Mouse (Mus musculus): ENCODE results near the gene 0610010F05Rik. TPM values are rescaled to one million over a fixed set of nuclear protein-coding genes. Genes with fewer than 3 reads are reported as not detected.

The 0610010F05Rik gene
- polyA plus RNA-seq, 1 experiment, result 3.1 TPM

DNA sequence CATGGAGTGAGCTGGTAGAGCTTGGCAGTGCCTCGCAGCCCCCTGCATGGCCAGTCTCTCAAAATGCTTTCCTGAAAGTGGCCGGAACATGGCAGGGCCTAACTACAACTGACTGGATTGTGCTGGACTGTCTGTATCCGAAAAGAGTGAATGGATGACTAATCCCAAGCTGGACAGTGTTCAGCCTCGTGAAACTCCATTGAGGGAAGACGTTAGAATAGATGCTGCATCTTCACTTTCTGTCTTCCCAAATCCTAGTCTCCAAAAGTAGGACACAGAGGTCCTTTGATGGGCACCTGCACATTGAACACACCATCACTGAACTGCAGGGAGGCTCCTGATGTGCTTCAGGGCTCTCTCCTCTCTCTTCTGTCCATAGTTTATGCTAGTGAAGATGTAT lies 42.7 kb upstream of the 0610010F05Rik start:
- H3K4me3 ChIP-seq, result no peak overlapping the region
- no peak overlapping the region for H3ac ChIP-seq (ENCODE audit: control insufficient read depth, insufficient read length)
- no peaks in the 10 kb centered on the region for H3K79me2 ChIP-seq (ENCODE audit: control insufficient read depth, insufficient read depth)
- no peak for TF ChIP-seq E2F4 (IDR thresholded peaks at IDR 0.05; ENCODE audit: insufficient read depth)
- TF ChIP-seq CEBPB (IDR thresholded peaks at IDR 0.05; ENCODE audit: insufficient read depth, poor library complexity, severe bottlenecking), result no peak
- no peak for TF ChIP-seq REST (IDR thresholded peaks at IDR 0.05; ENCODE audit: insufficient read depth, insufficient read length)
- TF ChIP-seq MYOG (IDR thresholded peaks at IDR 0.05; ENCODE audit: control insufficient read depth in 1 of 3, insufficient read depth in 1 of 3, insufficient read length in 2 of 3, low read depth in 2 of 3), result no peak
- TF ChIP-seq MYOD1 (IDR thresholded peaks at IDR 0.05; ENCODE audit: control insufficient read depth in 1 of 3, insufficient read length in 2 of 3, low read depth in 2 of 3), result no peak
- TF ChIP-seq TCF3 (IDR thresholded peaks at IDR 0.05; ENCODE audit: insufficient read length, low read depth), result no peak
- no peak for TF ChIP-seq SRF (IDR thresholded peaks at IDR 0.05; ENCODE audit: control insufficient read depth, insufficient read length, low read depth)
- no peak for TF ChIP-seq POLR2A (IDR thresholded peaks at IDR 0.05; ENCODE audit: insufficient read length, low read depth)
- TF ChIP-seq MAX (IDR thresholded peaks at IDR 0.05; ENCODE audit: low read depth), result no peak
- TF ChIP-seq TCF12 (IDR thresholded peaks at IDR 0.05; ENCODE audit: insufficient read depth, poor library complexity, severe bottlenecking), result no peak
- no peak for TF ChIP-seq POLR2AphosphoS2 (IDR thresholded peaks at IDR 0.05; ENCODE audit: insufficient read length, low read depth)
- TF ChIP-seq USF1 (IDR thresholded peaks at IDR 0.05; ENCODE audit: low read depth), result no peak
- H3K4me2 ChIP-seq (ENCODE audit: low read depth), result no peak overlapping the region
- H3K36me3 ChIP-seq (ENCODE audit: control insufficient read depth, insufficient read depth), result peaks cover 36% of the 10 kb centered on the region
- H3K27me3 ChIP-seq (ENCODE audit: control insufficient read depth, insufficient read depth, insufficient read length), result no peaks in the 10 kb centered on the region

DNA sequence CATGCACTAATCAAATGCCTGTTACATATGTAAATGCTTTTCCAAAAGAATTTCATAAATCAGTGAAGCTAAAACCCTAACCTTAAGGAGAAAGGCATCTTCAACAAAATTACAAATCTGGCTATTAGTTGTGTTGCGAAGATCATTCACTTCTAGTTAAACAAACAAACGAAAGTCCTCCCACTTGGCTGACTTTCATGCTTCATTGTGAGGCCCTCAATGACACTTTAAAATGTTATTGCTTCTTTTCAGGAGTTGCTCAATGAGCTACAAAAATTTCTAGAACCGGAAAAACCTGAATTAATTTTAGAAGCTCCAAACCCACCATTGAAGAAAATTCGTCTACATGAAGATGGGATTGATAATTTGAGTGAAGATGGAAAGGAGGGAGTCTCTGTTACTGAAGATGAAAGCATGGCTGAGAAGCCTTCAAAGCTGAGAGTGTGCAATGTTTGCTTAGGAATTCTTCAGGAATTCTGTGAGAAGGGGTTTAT lies 38.9 kb upstream of the 0610010F05Rik start:
- H3K79me2 ChIP-seq (ENCODE audit: control insufficient read depth, insufficient read depth), result no peaks in the 10 kb centered on the region
- H3K36me3 ChIP-seq (ENCODE audit: control insufficient read depth, insufficient read depth), result peaks cover 38% of the 10 kb centered on the region
- TF ChIP-seq TCF3 (IDR thresholded peaks at IDR 0.05; ENCODE audit: insufficient read length, low read depth) (no peak), MYOD1 (IDR thresholded peaks at IDR 0.05; ENCODE audit: control insufficient read depth in 1 of 3, insufficient read length in 2 of 3, low read depth in 2 of 3) (no peak), TCF12 (IDR thresholded peaks at IDR 0.05; ENCODE audit: insufficient read depth, poor library complexity, severe bottlenecking) (no peak), SRF (IDR thresholded peaks at IDR 0.05; ENCODE audit: control insufficient read depth, insufficient read length, low read depth) (no peak), USF1 (IDR thresholded peaks at IDR 0.05; ENCODE audit: low read depth) (no peak), POLR2AphosphoS2 (IDR thresholded peaks at IDR 0.05; ENCODE audit: insufficient read length, low read depth) (no peak), E2F4 (IDR thresholded peaks at IDR 0.05; ENCODE audit: insufficient read depth) (no peak), MAX (IDR thresholded peaks at IDR 0.05; ENCODE audit: low read depth) (no peak), CEBPB (IDR thresholded peaks at IDR 0.05; ENCODE audit: insufficient read depth, poor library complexity, severe bottlenecking) (no peak), MYOG (IDR thresholded peaks at IDR 0.05; ENCODE audit: control insufficient read depth in 1 of 3, insufficient read depth in 1 of 3, insufficient read length in 2 of 3, low read depth in 2 of 3) (no peak), POLR2A (IDR thresholded peaks at IDR 0.05; ENCODE audit: insufficient read length, low read depth) (no peak), REST (IDR thresholded peaks at IDR 0.05; ENCODE audit: insufficient read depth, insufficient read length) (no peak)

DNA sequence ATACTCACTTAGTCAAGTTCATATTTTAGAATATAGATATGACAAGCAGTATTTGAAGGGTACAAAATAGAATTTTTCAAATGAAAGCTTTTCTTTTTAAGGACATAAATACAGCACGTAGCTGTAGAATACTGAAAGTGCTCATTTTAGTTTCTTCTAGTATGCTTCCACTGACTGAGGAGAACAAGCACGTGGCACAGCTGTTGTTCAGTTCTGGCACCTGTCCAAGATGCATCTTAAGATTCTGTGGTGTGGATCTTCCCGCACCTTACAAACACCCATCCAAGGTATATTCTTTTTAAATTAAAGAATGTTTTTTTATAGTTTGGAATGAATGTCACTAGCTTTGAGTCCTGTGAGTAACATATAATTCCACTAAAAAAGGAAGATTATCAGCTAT lies 33.7 kb upstream of the 0610010F05Rik start:
- no peak overlapping the region for H3ac ChIP-seq (ENCODE audit: control insufficient read depth, insufficient read length)
- peak overlapping the region; percentile 93 for H3K4me2 ChIP-seq (ENCODE audit: low read depth)
- H3K36me3 ChIP-seq (ENCODE audit: control insufficient read depth, insufficient read depth), result peaks cover 10% of the 10 kb centered on the region
- no peaks in the 10 kb centered on the region for H3K27me3 ChIP-seq (ENCODE audit: control insufficient read depth, insufficient read depth, insufficient read length)
- TF ChIP-seq MYOD1 (IDR thresholded peaks at IDR 0.05; ENCODE audit: control insufficient read depth in 1 of 3, insufficient read length in 2 of 3, low read depth in 2 of 3), result peak in 2 of 3 experiments; percentile 60 to 65
- TF ChIP-seq USF1 (IDR thresholded peaks at IDR 0.05; ENCODE audit: low read depth), result peak; percentile 58
- TF ChIP-seq CEBPB (IDR thresholded peaks at IDR 0.05; ENCODE audit: insufficient read depth, poor library complexity, severe bottlenecking), result no peak
- TF ChIP-seq MAX (IDR thresholded peaks at IDR 0.05; ENCODE audit: low read depth), result peak; percentile 17
- H3K4me3 ChIP-seq, result peak overlapping the region; percentile 83
- peaks cover 45% of the 10 kb centered on the region for H3K79me2 ChIP-seq (ENCODE audit: control insufficient read depth, insufficient read depth)

More for the DNA sequence above, 38.9 kb upstream of the 0610010F05Rik start:
- no peak overlapping the region for H3K4me2 ChIP-seq (ENCODE audit: low read depth)
- no peak overlapping the region for H3ac ChIP-seq (ENCODE audit: control insufficient read depth, insufficient read length)
- H3K4me3 ChIP-seq, result no peak overlapping the region
- no peaks in the 10 kb centered on the region for H3K27me3 ChIP-seq (ENCODE audit: control insufficient read depth, insufficient read depth, insufficient read length)

DNA sequence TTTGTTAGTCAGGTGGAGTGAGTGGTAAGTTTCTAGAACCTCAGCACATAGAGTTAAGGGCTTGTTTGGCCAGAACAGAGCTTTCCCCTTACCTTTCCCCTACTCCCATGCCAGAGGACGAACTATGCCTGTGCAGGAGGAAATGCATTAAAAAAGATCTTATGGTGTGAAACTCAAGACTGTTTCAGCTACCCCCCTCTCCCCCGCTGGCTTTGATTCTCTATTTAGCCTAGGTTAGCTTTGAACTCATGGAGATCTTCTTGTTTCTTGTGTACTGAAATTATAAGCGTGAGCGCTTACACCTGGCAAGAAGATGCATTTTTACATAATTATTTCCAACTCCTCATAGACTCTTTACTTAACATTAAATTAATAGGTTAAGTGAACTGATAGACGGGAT lies 33.1 kb upstream of the 0610010F05Rik start:
- H3K27me3 ChIP-seq (ENCODE audit: control insufficient read depth, insufficient read depth, insufficient read length), result no peaks in the 10 kb centered on the region
- H3K4me3 ChIP-seq, result peak overlapping the region; percentile 83
- peak overlapping the region; percentile 68 for H3ac ChIP-seq (ENCODE audit: control insufficient read depth, insufficient read length)
- peaks cover 51% of the 10 kb centered on the region for H3K79me2 ChIP-seq (ENCODE audit: control insufficient read depth, insufficient read depth)
- TF ChIP-seq REST (IDR thresholded peaks at IDR 0.05; ENCODE audit: insufficient read depth, insufficient read length) (no peak), TCF3 (IDR thresholded peaks at IDR 0.05; ENCODE audit: insufficient read length, low read depth) (no peak), SRF (IDR thresholded peaks at IDR 0.05; ENCODE audit: control insufficient read depth, insufficient read length, low read depth) (no peak), E2F4 (IDR thresholded peaks at IDR 0.05; ENCODE audit: insufficient read depth) (no peak), TCF12 (IDR thresholded peaks at IDR 0.05; ENCODE audit: insufficient read depth, poor library complexity, severe bottlenecking) (no peak), POLR2AphosphoS2 (IDR thresholded peaks at IDR 0.05; ENCODE audit: insufficient read length, low read depth) (no peak), MYOG (IDR thresholded peaks at IDR 0.05; ENCODE audit: control insufficient read depth in 1 of 3, insufficient read depth in 1 of 3, insufficient read length in 2 of 3, low read depth in 2 of 3) (no peak), POLR2A (IDR thresholded peaks at IDR 0.05; ENCODE audit: insufficient read length, low read depth) (no peak), USF1 (IDR thresholded peaks at IDR 0.05; ENCODE audit: low read depth) (no peak), CEBPB (IDR thresholded peaks at IDR 0.05; ENCODE audit: insufficient read depth, poor library complexity, severe bottlenecking) (no peak), MAX (IDR thresholded peaks at IDR 0.05; ENCODE audit: low read depth) (no peak), MYOD1 (IDR thresholded peaks at IDR 0.05; ENCODE audit: control insufficient read depth in 1 of 3, insufficient read length in 2 of 3, low read depth in 2 of 3) (no peak)
- H3K4me2 ChIP-seq (ENCODE audit: low read depth), result peak overlapping the region; percentile 93
- H3K36me3 ChIP-seq (ENCODE audit: control insufficient read depth, insufficient read depth), result peaks cover 10% of the 10 kb centered on the region
